Mouse (Mus musculus): ENCODE measurements at regions not wholly inside any gene's neighbourhood (a gene's known extent, or its start where the extent isn't known, plus 50 kb on each side); places are given as distances from the start of the nearest gene placed in this dataset.

GRCm38 (mm10) chr1:168950947-168951346 lies 518.9 kb upstream of the Pbx1 start:
- DNase-seq (ENCODE audit: low read depth, low spot score): no peak
- Histone ChIP-seq H3K9me3 (replicated peaks; ENCODE audit: insufficient read depth, low read length) (no peaks in the 10 kb centered on the region), H3K79me2 (ENCODE audit: control insufficient read depth, insufficient read depth, low read length, poor library complexity) (no peaks in the 10 kb centered on the region), H3K27ac (ENCODE audit: control insufficient read depth, low read depth, low read length) (no peak overlapping the region), H3K4me1 (ENCODE audit: control insufficient read depth in 1 of 2, insufficient read depth in 2 of 2, low read length in 2 of 2) (no peaks in the 10 kb centered on the region), H3K27me3 (ENCODE audit: control insufficient read depth in 1 of 2, insufficient read depth in 2 of 2, low read length in 2 of 2) (no peaks in the 10 kb centered on the region), H3K4me3 (ENCODE audit: control insufficient read depth in 1 of 2, insufficient read depth in 1 of 2, low read depth in 2 of 2, low read length in 2 of 2) (no peak overlapping the region), H3K36me3 (ENCODE audit: control insufficient read depth in 1 of 2, insufficient read depth in 2 of 2, low read length in 2 of 2) (no peaks in the 10 kb centered on the region), H3K9ac (ENCODE audit: control insufficient read depth, low read depth, low read length, poor library complexity, severe bottlenecking) (no peak overlapping the region)
- TF ChIP-seq CHD2 (IDR thresholded peaks at IDR 0.05; ENCODE audit: low read length): no peak
- no peak for TF ChIP-seq MAFK (IDR thresholded peaks at IDR 0.05; ENCODE audit: borderline replicate concordance, low read depth, low read length)
- TF ChIP-seq EP300 (IDR thresholded peaks at IDR 0.05; ENCODE audit: low read depth in 1 of 2, low read length in 2 of 2): no peak
- TF ChIP-seq MYB (IDR thresholded peaks at IDR 0.05; ENCODE audit: low read depth, low read length): no peak

- Histone ChIP-seq H3K27ac (ENCODE audit: control insufficient read depth, low read depth, low read length) (no peak overlapping the region), H3K9ac (ENCODE audit: control insufficient read depth, low read depth, low read length, poor library complexity, severe bottlenecking) (no peak overlapping the region), H3K4me3 (ENCODE audit: control insufficient read depth in 1 of 2, insufficient read depth in 1 of 2, low read depth in 2 of 2, low read length in 2 of 2) (no peak overlapping the region), H3K79me2 (ENCODE audit: control insufficient read depth, insufficient read depth, low read length, poor library complexity) (no peaks in the 10 kb centered on the region), H3K4me1 (ENCODE audit: control insufficient read depth in 1 of 2, insufficient read depth in 2 of 2, low read length in 2 of 2) (no peaks in the 10 kb centered on the region), H3K9me3 (replicated peaks; ENCODE audit: insufficient read depth, low read length) (no peaks in the 10 kb centered on the region), H3K27me3 (ENCODE audit: control insufficient read depth in 1 of 2, insufficient read depth in 2 of 2, low read length in 2 of 2) (no peaks in the 10 kb centered on the region), H3K36me3 (ENCODE audit: control insufficient read depth in 1 of 2, insufficient read depth in 2 of 2, low read length in 2 of 2) (no peaks in the 10 kb centered on the region)
- TF ChIP-seq UBTF (IDR thresholded peaks at IDR 0.05; ENCODE audit: borderline replicate concordance, insufficient read depth, low read depth, low read length): no peak
- TF ChIP-seq SMC3 (IDR thresholded peaks at IDR 0.05; ENCODE audit: low read depth, low read length): no peak
- TF ChIP-seq RAD21 (IDR thresholded peaks at IDR 0.05; ENCODE audit: low read depth, low read length): no peak
- no peak for TF ChIP-seq TAL1 (IDR thresholded peaks at IDR 0.05; ENCODE audit: low read length)
- no peak for TF ChIP-seq NELFE (IDR thresholded peaks at IDR 0.05; ENCODE audit: low read depth, low read length)
- no peak for DNase-seq (ENCODE audit: low read depth, low spot score)
Measured at GRCm38 (mm10) chr1:168924100-168924815, 492.2 kb upstream of the Pbx1 start.

GRCm38 (mm10) chr1:168918331-168919076 lies 486.4 kb upstream of the Pbx1 start:
- no peaks in the 10 kb centered on the region for H3K27me3 ChIP-seq (ENCODE audit: control insufficient read depth in 1 of 2, insufficient read depth in 2 of 2, low read length in 2 of 2)
- no peak overlapping the region for H3K27ac ChIP-seq (ENCODE audit: control insufficient read depth, low read depth, low read length)
- DNase-seq (ENCODE audit: low read depth, low spot score): no peak
- H3K9me3 ChIP-seq (replicated peaks; ENCODE audit: insufficient read depth, low read length): no peaks in the 10 kb centered on the region
- no peaks in the 10 kb centered on the region for H3K36me3 ChIP-seq (ENCODE audit: control insufficient read depth in 1 of 2, insufficient read depth in 2 of 2, low read length in 2 of 2)
- no peaks in the 10 kb centered on the region for H3K79me2 ChIP-seq (ENCODE audit: control insufficient read depth, insufficient read depth, low read length, poor library complexity)
- H3K4me3 ChIP-seq (ENCODE audit: control insufficient read depth in 1 of 2, insufficient read depth in 1 of 2, low read depth in 2 of 2, low read length in 2 of 2): no peak overlapping the region
- H3K4me1 ChIP-seq (ENCODE audit: control insufficient read depth in 1 of 2, insufficient read depth in 2 of 2, low read length in 2 of 2): no peaks in the 10 kb centered on the region
- no peak overlapping the region for H3K9ac ChIP-seq (ENCODE audit: control insufficient read depth, low read depth, low read length, poor library complexity, severe bottlenecking)
- TF ChIP-seq POLR2AphosphoS2 (IDR thresholded peaks at IDR 0.05; ENCODE audit: low read length): no peak
- TF ChIP-seq UBTF (IDR thresholded peaks at IDR 0.05; ENCODE audit: borderline replicate concordance, insufficient read depth, low read depth, low read length): no peak

Measured in MEL (cell line).